Mouse (Mus musculus): ENCODE data around the gene Akap17b. TPM values are rescaled to one million over a fixed set of nuclear protein-coding genes. Genes with fewer than 3 reads are reported as not detected.

Akap17b gene
- polyA plus RNA-seq, 1 experiment from 2014 or later, result 3.8 TPM

Other genes with a start within 250 kb of the Akap17b start
- gene Gm6268, start 244.1 kb downstream of the Akap17b start, polyA plus RNA-seq (2015; fragmentation: Nextera tagmentation; extraction: Ambion mirVana), result not detected in 2 replicates
- gene Gm14569, start 153.6 kb downstream of the Akap17b start, polyA plus RNA-seq (2015; fragmentation: Nextera tagmentation; extraction: Ambion mirVana), result not detected in 2 replicates
- gene Pgrmc1, start 47.2 kb downstream of the Akap17b start, polyA plus RNA-seq (2015; fragmentation: Nextera tagmentation; extraction: Ambion mirVana), result 549 and 562 TPM in 2 replicates
- 0.42 and 0.70 TPM in 2 replicates for gene Slc25a43, start 98.3 kb upstream of the Akap17b start, polyA plus RNA-seq (2015; fragmentation: Nextera tagmentation; extraction: Ambion mirVana)
- gene Slc25a5, start 150.3 kb upstream of the Akap17b start, polyA plus RNA-seq (2015; fragmentation: Nextera tagmentation; extraction: Ambion mirVana), result 460 and 461 TPM in 2 replicates
- gene Ube2a, start 228.5 kb upstream of the Akap17b start, polyA plus RNA-seq (2015; fragmentation: Nextera tagmentation; extraction: Ambion mirVana), result 109 and 112 TPM in 2 replicates
- 25.2 and 30.8 TPM in 2 replicates for gene C330007P06Rik, start 228.7 kb upstream of the Akap17b start, polyA plus RNA-seq (2015; fragmentation: Nextera tagmentation; extraction: Ambion mirVana)